Mouse (Mus musculus): Measurements from ENCODE around the gene Ppp1r32. TPM values are rescaled to one million over a fixed set of nuclear protein-coding genes. Genes with fewer than 3 reads are reported as not detected.

Gene Ppp1r32
- total RNA-seq, 2 experiments from 2014 or later = 1.5 to 1.6 TPM

GRCm38 (mm10) chr19:10425484-10426270, 57.1 kb downstream of the Ppp1r32 start:
- no peak for DNase-seq (ENCODE audit: low spot score in 2 of 2)

- no peak for DNase-seq (ENCODE audit: low spot score in 2 of 2)
Measured at GRCm38 (mm10) chr19:10424751-10425150, 58.0 kb downstream of the Ppp1r32 start.

Other genes with a start within 250 kb of the Ppp1r32 start
- gene Myrf, start 242.2 kb downstream of the Ppp1r32 start, total RNA-seq (2021) = 10 to 100 TPM; 29.6 to 31.2 TPM
- 100 to 1,000 TPM; 131 to 134 TPM for gene Dagla, start 178.1 kb downstream of the Ppp1r32 start, total RNA-seq (2021)
- gene Syt7, start 93.8 kb downstream of the Ppp1r32 start, total RNA-seq (2021) = 100 to 1,000 TPM; 277 to 282 TPM
- 10 to 100 TPM; 58.7 to 58.9 TPM for gene Lrrc10b, start 25.5 kb downstream of the Ppp1r32 start, total RNA-seq (2021)
- 10 to 100 TPM; 63.5 to 71.9 TPM for gene Cpsf7, start 42.3 kb upstream of the Ppp1r32 start, total RNA-seq (2021)
- 10 to 100 TPM; 57.6 to 62.0 TPM for gene Sdhaf2, start 43.2 kb upstream of the Ppp1r32 start, total RNA-seq (2021)
- 10 to 100 TPM; 10.1 to 11.8 TPM for gene Tmem216, start 73.3 kb upstream of the Ppp1r32 start, total RNA-seq (2021)
- 10 to 100 TPM; 13.0 to 13.9 TPM for gene Cyb561a3, start 94.2 kb upstream of the Ppp1r32 start, total RNA-seq (2021)
- 10 to 100 TPM; 12.4 to 12.6 TPM for gene Tmem138, start 94.4 kb upstream of the Ppp1r32 start, total RNA-seq (2021)
- gene Ddb1, start 122.4 kb upstream of the Ppp1r32 start, total RNA-seq (2021) = 100 to 1,000 TPM; 202 to 215 TPM
- 10 to 100 TPM; 21.7 to 24.4 TPM for gene Tkfc, start 122.7 kb upstream of the Ppp1r32 start, total RNA-seq (2021)
- gene Vwce, start 151.3 kb upstream of the Ppp1r32 start, total RNA-seq (2021) = under 1 TPM; 0.60 to 0.91 TPM
- not detected for gene Pga5, start 195.1 kb upstream of the Ppp1r32 start, total RNA-seq (2021)
- gene Vps37c, start 205.8 kb upstream of the Ppp1r32 start, total RNA-seq (2021) = 10 to 100 TPM; 25.1 to 26.6 TPM

Data from layer of hippocampus, postnatal 14 days (tissue).